Mouse (Mus musculus) 3134 (cell line): ENCODE measurements around the gene Srgap3.
A peak's percentile ranks its signal among the peaks of the same experiment; 100 is the strongest.
"Not testable (repeated sequence)": the region's sequence is repeated elsewhere in the genome, so short reads cannot be mapped to it uniquely, and the experiment has no call there.

ENCODE experiments used
- DNase-seq: peaks from one replicate; pipeline ENCODE4 v3.0.0-alpha.2; 2011; ENCODE audit warnings: low spot score; ENCODE audit not compliant: insufficient read length; ENCODE audit errors: extremely low read depth

The Srgap3 gene

DNA sequence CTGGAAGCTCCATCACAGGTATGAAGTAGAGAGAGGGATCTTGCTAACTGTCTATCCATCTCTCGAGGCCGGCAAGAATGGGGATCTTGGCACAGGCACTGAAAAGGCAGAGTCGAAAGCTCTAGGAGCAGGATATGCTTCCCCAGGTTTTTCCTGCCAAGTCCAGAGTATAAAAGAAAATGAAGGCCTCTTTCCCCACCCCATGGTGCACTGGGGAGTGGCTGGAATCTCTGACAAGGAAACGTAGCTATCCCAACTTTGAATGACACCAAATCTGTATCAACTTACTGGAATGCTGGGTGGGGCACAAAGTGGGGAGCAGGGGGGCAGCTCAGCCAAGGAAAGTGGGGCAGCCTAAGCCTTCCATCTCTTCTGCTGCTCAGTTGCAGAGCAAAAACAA, 190.2 kb downstream of the Srgap3 start:
- DNase-seq: no peak

DNA sequence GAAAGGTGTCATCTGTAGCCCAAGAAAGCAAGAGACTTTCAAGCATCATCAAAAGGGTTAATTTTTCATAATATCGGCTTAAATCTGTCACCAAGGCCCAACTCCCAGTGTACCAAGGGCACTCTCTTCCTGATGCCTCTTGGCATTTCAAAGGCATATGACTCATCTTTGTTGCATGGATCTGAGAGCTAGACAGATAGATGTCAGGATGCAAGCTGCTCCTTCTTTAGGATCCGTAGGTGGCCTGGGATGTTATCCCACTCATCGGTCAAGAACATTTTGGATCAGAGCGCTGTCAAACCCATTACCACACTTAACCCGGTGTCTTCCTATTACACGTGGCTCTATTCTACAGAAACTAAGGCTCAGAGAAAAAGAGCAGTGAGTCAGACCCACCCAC, 192.1 kb downstream of the Srgap3 start:
- DNase-seq: no peak

GRCm38 (mm10) chr6:112752517-112752916, 194.5 kb downstream of the Srgap3 start:
- DNase-seq: no peak

DNA sequence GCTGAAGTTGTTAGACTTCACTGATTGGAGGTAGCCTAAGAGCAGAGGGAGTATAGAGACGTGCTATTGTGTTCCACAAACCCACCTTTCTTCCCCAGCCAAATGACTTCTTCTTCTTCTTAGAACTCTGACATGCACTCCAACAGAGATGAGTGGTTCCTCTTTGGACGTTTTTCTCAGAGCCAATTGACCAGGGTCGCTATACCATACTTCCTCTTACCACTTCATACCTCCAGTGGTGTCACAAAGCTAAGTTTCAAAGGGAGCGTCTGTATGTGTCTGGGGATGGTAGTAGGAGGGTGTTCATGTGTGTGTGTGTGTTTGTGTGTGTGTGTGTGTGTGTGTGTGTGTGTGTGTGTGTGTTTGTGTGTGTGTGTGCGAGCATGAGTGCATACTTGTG, 195.1 kb downstream of the Srgap3 start:
- DNase-seq: no peak

- DNase-seq: no peak
Observed at GRCm38 (mm10) chr6:112742297-112742696, 204.8 kb downstream of the Srgap3 start.

DNA sequence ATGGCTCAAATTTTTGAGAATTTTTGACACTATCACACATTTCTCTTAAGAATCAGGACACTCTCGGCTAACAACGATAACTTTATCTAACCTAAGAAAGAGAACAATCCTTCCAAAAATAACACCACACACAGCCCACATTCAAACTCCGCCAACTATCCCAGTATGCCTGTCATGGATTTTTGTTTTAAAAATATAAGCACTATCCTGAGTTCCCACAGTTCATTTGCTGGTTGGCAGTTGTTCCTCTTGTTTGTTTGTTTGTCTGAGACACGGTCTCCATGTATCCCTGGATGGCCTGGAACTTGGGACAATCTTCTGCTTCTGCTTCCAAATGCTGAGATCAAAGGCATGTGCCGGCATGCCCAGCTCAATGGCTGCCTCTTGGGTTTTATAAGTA, 205.3 kb downstream of the Srgap3 start:
- DNase-seq: no peak

- no peak for DNase-seq
Observed at GRCm38 (mm10) chr6:112739635-112740034, 207.4 kb downstream of the Srgap3 start.

DNA sequence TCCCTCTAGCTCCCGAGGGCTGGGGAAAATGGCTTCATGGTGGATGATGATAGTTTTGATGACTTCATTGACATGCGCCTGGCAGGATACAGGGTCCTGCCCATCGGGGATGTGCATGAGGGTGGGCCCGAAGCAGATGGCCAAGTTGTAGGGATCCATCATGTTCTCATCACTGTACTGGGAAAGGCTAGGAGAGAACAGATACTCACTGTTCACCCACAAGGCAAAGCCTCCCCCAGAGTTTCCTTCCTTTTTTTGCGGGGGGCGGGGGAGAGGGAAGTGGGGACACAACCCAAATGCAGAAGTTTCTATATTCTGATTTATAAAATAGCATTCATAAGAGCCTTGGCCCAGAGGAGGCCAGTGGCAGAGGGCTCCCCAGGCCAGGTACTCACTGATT, 208.1 kb downstream of the Srgap3 start:
- no peak for DNase-seq

DNA sequence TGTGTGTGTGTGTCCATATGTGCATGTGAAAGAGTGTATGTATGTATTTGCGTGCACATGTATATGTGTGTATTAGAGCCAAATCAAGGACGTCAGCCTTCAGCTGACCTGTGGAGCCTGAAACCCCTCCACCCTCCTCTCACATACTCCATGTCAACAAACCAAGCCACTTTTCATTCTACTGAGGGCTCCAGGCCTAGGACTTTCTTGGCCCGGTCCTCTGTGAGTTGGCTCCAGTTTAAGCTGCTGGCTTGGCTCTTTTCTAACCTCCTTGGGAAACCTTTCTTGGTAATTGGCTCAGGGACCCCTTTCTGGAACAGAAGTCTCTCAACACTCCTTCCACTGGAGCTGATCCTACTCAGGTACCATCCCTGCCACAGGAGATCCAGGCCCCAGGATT, 210.6 kb downstream of the Srgap3 start:
- no peak for DNase-seq

DNA sequence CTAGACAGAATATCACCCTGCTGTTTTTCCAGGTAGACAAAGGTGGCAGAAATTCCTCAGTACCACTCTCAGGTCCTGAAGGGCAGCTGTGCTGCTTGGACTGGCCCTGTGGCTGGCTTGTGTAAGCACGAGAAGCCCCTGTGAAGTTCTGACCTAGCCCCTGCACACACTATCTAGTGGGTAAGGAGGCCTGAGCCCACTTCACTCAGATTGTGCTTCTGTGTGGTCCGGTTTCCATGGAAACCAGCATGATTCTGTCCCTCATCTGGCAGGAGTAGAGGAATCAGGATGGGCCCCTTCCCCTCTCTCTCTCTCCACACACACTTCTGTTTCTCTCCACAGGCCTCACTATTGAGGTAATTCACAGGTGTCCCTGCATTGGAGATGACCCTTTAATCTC, 212.0 kb downstream of the Srgap3 start:
- no peak for DNase-seq

DNA sequence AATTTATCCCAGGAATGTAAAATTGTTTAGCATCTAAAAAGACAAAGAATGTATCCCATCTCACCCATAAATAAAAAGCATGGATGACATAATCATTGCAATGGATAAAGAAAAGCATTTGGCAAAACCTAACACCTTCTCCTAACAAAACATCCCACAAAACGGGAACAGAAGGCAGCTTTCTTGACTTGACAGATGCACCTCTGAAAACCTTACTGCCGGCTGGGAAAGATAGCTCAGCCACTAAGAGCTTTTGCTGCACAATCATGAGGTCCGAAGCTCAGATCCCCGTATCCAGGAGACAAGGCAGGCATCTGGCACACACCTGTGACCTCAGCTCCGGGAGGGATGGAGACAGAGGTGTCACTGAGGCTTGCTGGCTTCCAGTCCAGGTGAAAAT, 213.1 kb downstream of the Srgap3 start:
- no peak for DNase-seq

- no peak for DNase-seq
Observed at GRCm38 (mm10) chr6:112732434-112732833, 214.6 kb downstream of the Srgap3 start.

DNA sequence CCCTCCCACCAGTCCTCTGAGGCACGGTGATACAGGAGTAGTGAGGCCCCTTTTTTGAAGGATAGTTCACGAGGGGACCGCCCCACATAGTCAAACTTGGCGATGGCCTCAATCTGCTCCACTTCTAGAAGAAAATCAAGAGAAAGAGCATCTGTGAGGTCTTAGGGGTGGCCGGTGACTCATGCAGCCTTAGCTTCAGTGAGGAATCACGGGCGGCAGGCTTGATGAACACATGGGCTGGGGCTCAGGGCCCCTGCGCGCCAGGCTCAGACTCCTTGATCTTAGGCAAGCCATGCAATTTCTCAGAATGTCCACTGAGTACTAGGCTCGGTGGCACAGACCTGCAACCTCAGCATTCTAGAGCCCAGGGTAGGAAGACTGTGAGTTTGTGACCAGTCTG, 215.7 kb downstream of the Srgap3 start:
- DNase-seq: no peak

- no peak for DNase-seq
Observed at GRCm38 (mm10) chr6:112728760-112729422, 218.2 kb downstream of the Srgap3 start.

GRCm38 (mm10) chr6:112725468-112725867, 221.6 kb downstream of the Srgap3 start:
- DNase-seq: no peak

- DNase-seq: no peak
Observed at GRCm38 (mm10) chr6:112720409-112721080, 226.5 kb downstream of the Srgap3 start.

- no peak for DNase-seq
Observed at GRCm38 (mm10) chr6:112719983-112720382, 227.1 kb downstream of the Srgap3 start.

DNA sequence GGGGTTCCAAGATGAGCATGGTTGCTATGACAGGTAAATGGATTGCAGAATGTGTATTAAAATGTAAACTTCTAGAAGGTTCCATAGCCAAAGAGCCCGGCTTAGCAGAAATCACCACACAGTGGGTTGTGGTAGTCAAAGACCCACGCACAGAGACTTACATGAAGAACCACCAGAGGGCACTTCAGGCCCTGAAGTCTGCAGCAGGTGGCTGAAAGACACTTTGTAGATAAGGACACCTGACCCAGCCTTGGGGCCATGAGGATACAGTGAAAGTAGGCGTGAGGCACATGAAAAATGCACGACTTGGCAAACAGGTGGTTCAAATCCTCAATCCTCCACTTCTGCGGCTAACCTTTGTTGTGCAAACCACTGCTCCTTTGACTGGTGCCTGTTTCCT, 229.9 kb downstream of the Srgap3 start:
- DNase-seq: no peak

DNA sequence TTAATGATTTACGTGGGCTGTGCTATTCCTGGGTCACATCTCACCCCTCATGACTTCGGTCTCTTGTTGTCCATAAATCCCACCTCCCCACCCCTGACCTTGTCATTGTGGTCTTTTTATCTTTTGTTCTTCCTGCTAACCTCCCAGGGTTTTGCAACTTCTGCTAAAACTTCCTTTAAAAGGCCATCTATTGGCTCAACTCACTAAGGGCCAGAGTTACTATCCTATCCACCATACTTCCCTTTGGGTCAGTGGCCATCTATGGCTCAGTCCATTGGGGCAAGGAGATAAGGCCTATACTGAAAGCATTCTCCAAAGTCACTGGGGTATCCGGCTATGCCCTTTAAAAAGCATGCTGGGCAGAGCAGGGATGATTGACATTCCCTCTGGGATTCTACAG, 233.1 kb downstream of the Srgap3 start:
- no peak for DNase-seq

DNA sequence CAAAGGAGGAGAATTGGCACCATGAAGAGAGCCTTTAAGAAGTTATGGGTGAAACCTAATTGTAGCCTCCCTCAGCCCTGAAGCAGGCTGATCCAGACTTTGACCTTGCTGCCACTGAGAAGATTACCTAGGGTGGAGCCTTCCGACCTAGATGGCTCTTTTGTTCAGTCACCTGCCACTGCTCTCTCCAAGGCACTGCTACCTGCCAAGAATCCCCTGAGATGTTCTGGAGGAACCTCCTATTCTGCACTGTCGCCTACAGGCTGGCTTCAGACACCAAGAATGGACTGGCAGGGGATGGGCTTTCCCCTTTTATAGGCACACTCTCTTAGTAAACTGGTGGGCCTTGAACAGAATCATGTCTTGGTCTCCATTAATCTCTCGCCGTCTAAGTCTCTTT, 244.8 kb downstream of the Srgap3 start:
- DNase-seq: not testable (repeated sequence)

DNA sequence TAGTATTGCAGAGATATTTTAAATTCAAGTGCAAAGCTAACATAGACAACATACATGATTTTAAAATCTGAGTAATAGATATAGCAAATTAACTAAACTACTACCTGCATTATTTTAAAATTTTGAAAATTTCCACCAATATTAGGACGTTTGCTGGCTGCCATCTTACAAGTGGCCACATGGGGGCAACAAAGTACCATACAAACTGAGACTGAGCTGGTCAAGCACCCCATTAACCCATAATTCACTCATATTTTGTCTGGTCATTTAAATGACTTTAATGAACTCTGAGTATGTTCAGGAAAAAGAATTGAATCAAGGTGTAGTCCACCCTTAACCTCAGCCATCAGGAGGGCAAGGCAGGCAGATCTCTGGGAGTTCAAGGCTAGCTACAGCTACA, 246.7 kb downstream of the Srgap3 start:
- peak; percentile 20 for DNase-seq

DNA sequence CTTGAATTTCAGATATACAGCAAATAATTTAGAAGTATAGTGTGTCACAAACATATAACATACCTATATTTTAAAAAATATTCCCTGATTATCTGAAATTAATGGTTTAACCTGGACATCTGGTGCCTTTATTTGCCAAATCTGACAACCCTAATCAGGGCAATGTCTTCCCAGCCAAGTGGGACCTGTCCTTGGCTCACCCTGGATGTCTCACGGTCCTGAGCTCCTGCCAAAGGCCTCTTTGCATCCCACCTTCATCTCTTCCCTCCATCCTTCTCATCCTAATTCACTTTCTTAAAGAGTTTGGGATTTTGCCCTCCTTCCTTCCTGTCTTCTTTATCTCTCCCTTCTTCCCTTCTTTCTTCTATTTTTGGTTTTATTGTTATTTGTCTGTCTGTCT, 248.0 kb downstream of the Srgap3 start:
- no peak for DNase-seq
